Mouse (Mus musculus): Measurements from ENCODE around the gene Timd4. TPM values are rescaled to one million over a fixed set of nuclear protein-coding genes. Genes with fewer than 3 reads are reported as not detected.

The Timd4 gene
- polyA plus RNA-seq, 1 experiment from 2014 or later, result 0.10 TPM

DNA sequence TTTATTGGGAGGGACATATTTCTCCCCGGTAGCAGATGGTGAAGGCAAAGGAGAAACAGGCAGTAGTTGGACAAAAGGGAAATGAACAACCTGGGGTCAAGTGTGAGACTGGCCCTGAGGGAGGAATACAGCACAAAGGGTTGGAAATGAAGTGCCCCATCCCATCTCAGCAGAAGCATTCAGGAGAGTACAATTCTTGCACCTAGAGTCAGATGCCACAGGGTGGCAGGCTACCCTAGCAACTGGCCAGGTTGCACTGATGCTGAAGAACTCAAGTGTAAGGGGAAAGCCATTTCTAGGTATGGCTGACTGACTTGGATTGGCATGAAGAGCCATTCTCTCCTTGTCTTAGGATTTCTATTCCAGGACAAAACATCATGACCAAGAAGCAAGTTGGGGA lies 54.2 kb downstream of the Timd4 start:
- Histone ChIP-seq H3K4me1 (replicated peaks) (no peaks in the 10 kb centered on the region), H3K4me3 (no peak overlapping the region), H3K36me3 (no peaks in the 10 kb centered on the region), H3K4me2 (no peak overlapping the region), H3K9ac (no peak overlapping the region), H3K9me3 (no peaks in the 10 kb centered on the region), H3K27me3 (no peaks in the 10 kb centered on the region), H3K27ac (replicated peaks) (no peak overlapping the region)
- 73% methylated on average over 1 of the region's 1 CpGs for WGBS
- ATAC-seq (ENCODE audit: low FRiP score, low read depth), result no peak

DNA sequence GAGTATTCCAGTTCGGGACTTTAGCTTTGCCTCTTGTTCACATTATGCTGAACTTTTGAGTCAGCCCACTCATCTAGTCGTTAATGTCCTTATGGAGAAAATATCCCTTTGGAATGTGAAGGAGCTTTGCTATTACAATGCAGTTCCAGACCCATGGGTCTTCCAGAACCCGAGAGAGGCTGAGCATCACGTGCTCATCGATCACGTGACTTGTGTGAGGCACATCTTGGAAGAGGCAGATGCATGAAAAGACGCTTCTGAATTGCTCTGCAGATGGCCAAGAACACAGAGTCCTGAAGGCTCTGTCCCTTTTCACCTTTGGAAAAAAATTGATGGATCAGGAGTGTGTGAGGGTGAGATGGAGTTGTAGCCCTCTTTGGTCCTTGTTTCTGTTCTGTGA lies 58.0 kb downstream of the Timd4 start:
- Histone ChIP-seq H3K27me3 (no peaks in the 10 kb centered on the region), H3K9me3 (no peaks in the 10 kb centered on the region), H3K4me1 (replicated peaks) (no peaks in the 10 kb centered on the region), H3K27ac (replicated peaks) (no peak overlapping the region), H3K4me3 (no peak overlapping the region), H3K36me3 (no peaks in the 10 kb centered on the region), H3K4me2 (no peak overlapping the region), H3K9ac (no peak overlapping the region)
- WGBS, result 87% methylated on average over 7 of the region's 7 CpGs
- ATAC-seq (ENCODE audit: low FRiP score, low read depth), result no peak

- Histone ChIP-seq H3K27ac (replicated peaks) (no peak overlapping the region), H3K4me1 (replicated peaks) (no peaks in the 10 kb centered on the region), H3K4me2 (no peak overlapping the region), H3K36me3 (no peaks in the 10 kb centered on the region), H3K27me3 (no peaks in the 10 kb centered on the region), H3K9me3 (no peaks in the 10 kb centered on the region), H3K4me3 (no peak overlapping the region), H3K9ac (no peak overlapping the region)
- WGBS, result 86% methylated on average over 1 of the region's 1 CpGs
- ATAC-seq (ENCODE audit: low FRiP score, low read depth), result no peak
Measured at GRCm38 (mm10) chr11:46875774-46876173, 65.2 kb downstream of the Timd4 start.

GRCm38 (mm10) chr11:46882456-46882855 lies 71.9 kb downstream of the Timd4 start:
- no peaks in the 10 kb centered on the region for H3K27me3 ChIP-seq
- no peak overlapping the region for H3K4me3 ChIP-seq
- no peak overlapping the region for H3K9ac ChIP-seq
- no peaks in the 10 kb centered on the region for H3K9me3 ChIP-seq
- no peaks in the 10 kb centered on the region for H3K36me3 ChIP-seq
- no peaks in the 10 kb centered on the region for H3K4me1 ChIP-seq (replicated peaks)
- WGBS, result 90% methylated on average over 2 of the region's 2 CpGs
- no peak overlapping the region for H3K27ac ChIP-seq (replicated peaks)
- ATAC-seq (ENCODE audit: low FRiP score, low read depth), result no peak
- H3K4me2 ChIP-seq, result no peak overlapping the region

DNA sequence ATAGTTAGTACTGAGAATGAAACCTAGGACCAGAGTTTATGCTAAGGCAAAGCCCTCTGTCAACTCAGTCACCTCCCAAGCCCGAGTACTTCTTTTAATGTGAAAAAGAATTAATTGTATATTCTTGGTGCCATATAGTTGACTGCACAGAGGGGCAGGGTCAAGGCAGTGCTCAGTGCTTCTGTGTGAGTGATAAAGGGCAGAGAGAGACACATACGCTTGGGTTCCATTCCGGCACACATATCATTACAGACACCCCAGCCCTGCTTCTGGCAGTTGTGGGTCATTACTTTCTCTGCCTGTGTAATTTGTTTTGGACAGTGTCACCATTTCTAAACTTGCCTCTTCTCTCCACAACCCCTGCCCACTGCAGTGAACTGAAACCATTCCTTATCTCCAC lies 78.5 kb downstream of the Timd4 start:
- Histone ChIP-seq H3K9ac (no peak overlapping the region), H3K9me3 (no peaks in the 10 kb centered on the region), H3K4me1 (replicated peaks) (no peaks in the 10 kb centered on the region), H3K4me2 (no peak overlapping the region), H3K27ac (replicated peaks) (no peak overlapping the region), H3K4me3 (no peak overlapping the region), H3K36me3 (no peaks in the 10 kb centered on the region), H3K27me3 (no peaks in the 10 kb centered on the region)
- no peak for ATAC-seq (ENCODE audit: low FRiP score, low read depth)
- WGBS, result 85% methylated on average over 3 of the region's 3 CpGs

Other genes starting within 250 kb of the Timd4 start
- not detected in 2 replicates for gene BC053393, start 239.3 kb upstream of the Timd4 start, polyA plus RNA-seq (2015; fragmentation: Nextera tagmentation; extraction: Ambion mirVana)
- not detected in 2 replicates for gene Dppa1, start 181.5 kb upstream of the Timd4 start, polyA plus RNA-seq (2015; fragmentation: Nextera tagmentation; extraction: Ambion mirVana)
- gene Timd2, start 103.7 kb upstream of the Timd4 start, polyA plus RNA-seq (2015; fragmentation: Nextera tagmentation; extraction: Ambion mirVana), result 0.10 TPM in 1 of 2 replicates, not detected in the other
- not detected in 2 replicates for gene Havcr1, start 75.7 kb upstream of the Timd4 start, polyA plus RNA-seq (2015; fragmentation: Nextera tagmentation; extraction: Ambion mirVana)

All from hindbrain, embryonic 15.5 days (tissue).